16 mouse cellular contexts compared by ENCODE assay signal in genomic region chr8:127089021-127089420, GRCm38 (mm10). TPM values are rescaled to one million over a fixed set of nuclear protein-coding genes. Genes with fewer than 3 reads are reported as not detected.
DNase-seq lines count a peak whose midpoint lies in the region; ATAC-seq and TF ChIP-seq lines count a peak whose summit lies in the region.
"Had no signal": no experiment of that assay in that cellular context is flagged by ENCODE, and none has a peak within 500 bp of the region (broad histone marks: within the 10 kb centered on the region; RNA-seq: fewer than 3 reads in every experiment).

No protein-coding gene starts in this region.

- WGBS in hindbrain, embryonic 14.5 days = 43% methylated on average over 8 of the region's 8 CpGs
- WGBS in hindbrain, embryonic 16.5 days = 36% methylated on average over 8 of the region's 8 CpGs
- 25% methylated on average over 8 of the region's 8 CpGs for WGBS in liver, postnatal 0 days (ENCODE audit: insufficient replicate concordance)
- 36% methylated on average over 8 of the region's 8 CpGs for WGBS in liver, embryonic 12.5 days (ENCODE audit: insufficient replicate concordance)
- 49% methylated on average over 8 of the region's 8 CpGs for WGBS in heart, embryonic 10.5 days
- WGBS in neural tube, embryonic 15.5 days = 10% methylated on average over 8 of the region's 8 CpGs

- no peak for DNase-seq in hindbrain, embryonic 14.5 days (ENCODE audit: low spot score)
- no peak for DNase-seq in liver, postnatal 0 days
- no peak for DNase-seq in heart, embryonic 10.5 days (ENCODE audit: low spot score)
- DNase-seq in ovary, postnatal 14 days (ENCODE audit: low spot score) = no peak
- DNase-seq: adrenal gland, postnatal 14 days; B cell, adult 2 months; cerebellum, adult 18-20 months; cerebellum, postnatal 36 days; gastrocnemius, postnatal 25 days; right cerebral cortex, adult 18-20 months; thymus, adult 18-20 months had no signal

- no peaks in the 10 kb centered on the region for H3K27me3 ChIP-seq in hindbrain, embryonic 14.5 days (ENCODE audit: control insufficient read depth, insufficient read depth, low read length)
- no peaks in the 10 kb centered on the region for H3K27me3 ChIP-seq in hindbrain, embryonic 16.5 days (replicated peaks; ENCODE audit: control insufficient read depth, insufficient read depth, low read length)
- H3K27me3 ChIP-seq in liver, postnatal 0 days (ENCODE audit: insufficient read depth, low read length) = no peaks in the 10 kb centered on the region
- H3K27me3 ChIP-seq in liver, embryonic 12.5 days (replicated peaks) = no peaks in the 10 kb centered on the region
- no peaks in the 10 kb centered on the region for H3K27me3 ChIP-seq in heart, embryonic 10.5 days (ENCODE audit: insufficient read depth, poor library complexity, severe bottlenecking)
- no peaks in the 10 kb centered on the region for H3K27me3 ChIP-seq in neural tube, embryonic 15.5 days (replicated peaks)
- H3K27me3 ChIP-seq: midbrain, embryonic 13.5 days had no signal

- no peak overlapping the region for H3K9ac ChIP-seq in hindbrain, embryonic 14.5 days
- H3K9ac ChIP-seq in hindbrain, embryonic 16.5 days (ENCODE audit: low read depth, low read length) = no peak overlapping the region
- no peak overlapping the region for H3K9ac ChIP-seq in liver, postnatal 0 days (replicated peaks)
- no peak overlapping the region for H3K9ac ChIP-seq in liver, embryonic 12.5 days
- no peak overlapping the region for H3K9ac ChIP-seq in neural tube, embryonic 15.5 days (replicated peaks)
- H3K9ac ChIP-seq: midbrain, embryonic 13.5 days had no signal

- H3K4me1 ChIP-seq in hindbrain, embryonic 14.5 days (replicated peaks; ENCODE audit: control insufficient read depth, insufficient read depth, low read length) = peaks cover 34% of the 10 kb centered on the region
- peaks cover 16% of the 10 kb centered on the region for H3K4me1 ChIP-seq in hindbrain, embryonic 16.5 days (ENCODE audit: control insufficient read depth, insufficient read depth, low read depth, low read length)
- H3K4me1 ChIP-seq in liver, postnatal 0 days (ENCODE audit: insufficient read depth) = peaks cover 26% of the 10 kb centered on the region
- H3K4me1 ChIP-seq in liver, embryonic 12.5 days = peaks cover 23% of the 10 kb centered on the region
- H3K4me1 ChIP-seq in heart, embryonic 10.5 days = peaks cover 70% of the 10 kb centered on the region
- peaks cover 62% of the 10 kb centered on the region for H3K4me1 ChIP-seq in neural tube, embryonic 15.5 days

- H3K9me3 ChIP-seq in hindbrain, embryonic 14.5 days (ENCODE audit: control insufficient read depth, low read length) = no peaks in the 10 kb centered on the region
- no peaks in the 10 kb centered on the region for H3K9me3 ChIP-seq in hindbrain, embryonic 16.5 days (ENCODE audit: control insufficient read depth, low read length)
- no peaks in the 10 kb centered on the region for H3K9me3 ChIP-seq in liver, postnatal 0 days (ENCODE audit: low read length)
- no peaks in the 10 kb centered on the region for H3K9me3 ChIP-seq in liver, embryonic 12.5 days (replicated peaks)
- H3K9me3 ChIP-seq in heart, embryonic 10.5 days = no peaks in the 10 kb centered on the region
- no peaks in the 10 kb centered on the region for H3K9me3 ChIP-seq in neural tube, embryonic 15.5 days (replicated peaks)
- H3K9me3 ChIP-seq: midbrain, embryonic 13.5 days had no signal

- no peak for TF ChIP-seq EP300 in liver, postnatal 0 days (IDR thresholded peaks at IDR 0.05; ENCODE audit: low read depth)

- H3K27ac ChIP-seq in hindbrain, embryonic 14.5 days = 0 out of 2 replicates have a peak overlapping the region, but pooled peaks have one; percentile 35
- no peak overlapping the region for H3K27ac ChIP-seq in hindbrain, embryonic 16.5 days (ENCODE audit: low read depth, low read length)
- H3K27ac ChIP-seq in liver, postnatal 0 days (ENCODE audit: low read depth) = peak overlapping the region; percentile 55
- H3K27ac ChIP-seq in liver, embryonic 12.5 days = no peak overlapping the region
- peak overlapping the region; percentile 31; the same call in 1 of the 2 replicates for H3K27ac ChIP-seq in heart, embryonic 10.5 days
- H3K27ac ChIP-seq in neural tube, embryonic 15.5 days (replicated peaks) = peak overlapping the region; percentile 71; the same call in 1 of the 2 replicates

- H3K36me3 ChIP-seq in hindbrain, embryonic 14.5 days (replicated peaks; ENCODE audit: control insufficient read depth, insufficient read depth) = no peaks in the 10 kb centered on the region
- no peaks in the 10 kb centered on the region for H3K36me3 ChIP-seq in hindbrain, embryonic 16.5 days (ENCODE audit: control insufficient read depth, insufficient read depth, low read length)
- H3K36me3 ChIP-seq in liver, postnatal 0 days (replicated peaks; ENCODE audit: insufficient read depth, low read length) = no peaks in the 10 kb centered on the region
- H3K36me3 ChIP-seq in liver, embryonic 12.5 days = no peaks in the 10 kb centered on the region
- no peaks in the 10 kb centered on the region for H3K36me3 ChIP-seq in heart, embryonic 10.5 days
- H3K36me3 ChIP-seq in neural tube, embryonic 15.5 days = no peaks in the 10 kb centered on the region
- H3K36me3 ChIP-seq: midbrain, embryonic 13.5 days had no signal

- no peak for ATAC-seq in hindbrain, embryonic 14.5 days (ENCODE audit: low FRiP score)
- no peak for ATAC-seq in hindbrain, embryonic 16.5 days
- no peak for ATAC-seq in liver, postnatal 0 days
- ATAC-seq in liver, embryonic 12.5 days = no peak
- ATAC-seq in neural tube, embryonic 15.5 days (ENCODE audit: low FRiP score) = no peak
- ATAC-seq: midbrain, embryonic 13.5 days had no signal

- no peak overlapping the region for H3K4me3 ChIP-seq in hindbrain, embryonic 14.5 days (replicated peaks; ENCODE audit: low read length)
- no peak overlapping the region for H3K4me3 ChIP-seq in hindbrain, embryonic 16.5 days (ENCODE audit: low read length)
- no peak overlapping the region for H3K4me3 ChIP-seq in liver, postnatal 0 days (ENCODE audit: low read depth, low read length)
- no peak overlapping the region for H3K4me3 ChIP-seq in liver, embryonic 12.5 days
- no peak overlapping the region for H3K4me3 ChIP-seq in heart, embryonic 10.5 days
- no peak overlapping the region for H3K4me3 ChIP-seq in neural tube, embryonic 15.5 days (replicated peaks)
- H3K4me3 ChIP-seq: midbrain, embryonic 13.5 days; myocyte had no signal

- no peak for TF ChIP-seq CTCF in liver, postnatal 0 days (IDR thresholded peaks at IDR 0.05; ENCODE audit: low read depth)

- H3K4me2 ChIP-seq in hindbrain, embryonic 14.5 days (replicated peaks) = no peak overlapping the region
- no peak overlapping the region for H3K4me2 ChIP-seq in hindbrain, embryonic 16.5 days (ENCODE audit: low read length)
- H3K4me2 ChIP-seq in liver, postnatal 0 days (ENCODE audit: low read depth, low read length) = no peak overlapping the region
- no peak overlapping the region for H3K4me2 ChIP-seq in liver, embryonic 12.5 days
- H3K4me2 ChIP-seq in neural tube, embryonic 15.5 days = no peak overlapping the region
- H3K4me2 ChIP-seq: midbrain, embryonic 13.5 days had no signal

RNA-seq across cellular contexts. Expression of gene Pard3, which starts 25.3 kb away (rescaled TPM):
- polyA plus RNA-seq in hindbrain, embryonic 14.5 days (2014; fragmentation: Nextera tagmentation; extraction: Ambion mirVana) = 23.5 and 25.5 TPM in 2 replicates
- 12.1 and 14.3 TPM in 2 replicates for polyA plus RNA-seq in hindbrain, embryonic 16.5 days (2015; fragmentation: Nextera tagmentation; extraction: Ambion mirVana)
- 8.9 and 10.2 TPM in 2 replicates for polyA plus RNA-seq in liver, postnatal 0 days (2015; fragmentation: Nextera tagmentation; extraction: Ambion mirVana)
- polyA plus RNA-seq in liver, embryonic 12.5 days (2016; fragmentation: Nextera tagmentation; extraction: Ambion mirVana) = 8.5 and 9.7 TPM in 2 replicates
- polyA plus RNA-seq in heart, embryonic 10.5 days (2016; fragmentation: Nextera tagmentation; extraction: Ambion mirVana) = 21.5 and 25.2 TPM in 2 replicates
- polyA plus RNA-seq in neural tube, embryonic 15.5 days (2015; fragmentation: Nextera tagmentation; extraction: Ambion mirVana) = 16.1 and 17.0 TPM in 2 replicates

Comparison
In these comparisons a context has a peak if more than half of its experiments do, and no peak if none do; other contexts are left out.
1. H3K27ac ChIP-seq: peak in hindbrain, embryonic 14.5 days (single experiment), liver, postnatal 0 days (single experiment), heart, embryonic 10.5 days (single experiment) and neural tube, embryonic 15.5 days (single experiment); none in hindbrain, embryonic 16.5 days (single experiment) and liver, embryonic 12.5 days (single experiment).